Mouse (Mus musculus): Measurements from ENCODE around the gene Kcnma1.

DNA sequence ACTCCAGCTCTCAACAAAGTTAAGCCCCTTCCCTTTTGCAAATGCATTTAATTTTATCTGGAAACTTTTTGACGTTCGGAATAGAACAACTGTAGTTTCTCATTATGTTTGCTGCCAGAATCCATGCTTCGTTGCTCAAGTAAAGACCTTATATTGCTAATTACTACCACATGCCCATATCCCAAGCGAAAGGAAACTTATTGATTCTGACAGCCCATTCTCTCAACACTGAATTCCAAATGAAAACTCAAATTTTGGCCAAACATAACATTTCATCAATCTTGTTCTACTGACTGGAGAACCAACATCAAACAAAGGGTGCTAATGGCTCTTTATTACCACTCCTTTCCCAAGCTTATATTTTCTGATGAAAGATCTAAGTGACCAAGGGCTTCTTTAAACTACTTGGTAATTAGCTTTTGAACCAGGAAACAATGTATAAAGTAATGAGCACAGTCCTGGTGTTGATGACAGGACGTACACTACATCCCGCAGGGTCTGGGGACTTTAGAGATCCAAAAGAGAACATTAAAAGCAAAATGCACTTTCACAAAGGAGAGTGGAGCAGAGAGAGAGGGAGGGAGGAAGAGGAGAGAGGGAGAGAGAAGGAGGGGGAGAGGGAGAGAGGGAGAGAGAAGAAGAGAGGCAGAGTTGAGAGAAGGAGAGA lies 490.3 kb downstream of the Kcnma1 start:
- TF ChIP-seq POLR2A (IDR thresholded peaks at IDR 0.05; ENCODE audit: low read depth, low read length) = no peak
- TF ChIP-seq CTCF (IDR thresholded peaks at IDR 0.05; ENCODE audit: extremely low read depth, insufficient read depth, insufficient read length, insufficient replicate concordance) = no peak
